Mouse (Mus musculus) lung, adult 2 months (tissue): Measurements from ENCODE around the gene Ly6g6e.

Experiments used
- CTCF ChIP-seq: fragments of 200-500 bp; IDR thresholded peaks from 2 replicates; pipeline ENCODE4 v1.5.1; 2011; ENCODE audit warnings: mild to moderate bottlenecking, low read length, control low read depth; ENCODE audit not compliant: insufficient read depth
- POLR2A ChIP-seq: fragments of 200-500 bp; IDR thresholded peaks from 2 replicates; pipeline ENCODE4 v1.6.1; 2011; ENCODE audit warnings: low read depth, mild to moderate bottlenecking, control low read depth, low read length, borderline replicate concordance; ENCODE audit errors: extremely low read depth

GRCm38 (mm10) chr17:35090166-35090932 lies 13.6 kb downstream of the Ly6g6e start:
- no peak for TF ChIP-seq CTCF
- no peak for TF ChIP-seq POLR2A
